ENCODE assay signal across 16 mouse cellular contexts in genomic region chr15:74145450-74146259, GRCm38 (mm10).
DNase-seq lines count a peak whose midpoint lies in the region; ATAC-seq and TF ChIP-seq lines count a peak whose summit lies in the region.
"Had no signal": no experiment of that assay in that cellular context is flagged by ENCODE, and none has a peak within 500 bp of the region (broad histone marks: within the 10 kb centered on the region; RNA-seq: fewer than 3 reads in every experiment).

No protein-coding gene starts in this region.

- DNase-seq in midbrain, embryonic 10.5 days (ENCODE audit: low spot score): no peak
- no peak for DNase-seq in midbrain, postnatal 0 days (ENCODE audit: low spot score)
- no peak for DNase-seq in forebrain, embryonic 10.5 days (ENCODE audit: extremely low spot score, low spot score)
- peak; percentile 55 for DNase-seq in retina, embryonic 14.5 days (ENCODE audit: low spot score)
- DNase-seq in left cerebral cortex, postnatal 10 days (ENCODE audit: extremely low spot score in 1 of 2, low spot score in 2 of 2): no peak
- no peak for DNase-seq in adrenal gland, postnatal 14 days
- DNase-seq: adrenal gland, postnatal 10 days; heart, adult 18-20 months; heart, postnatal 10 days; lung, postnatal 10 days; thymus, postnatal 14 days had no signal

- no peaks in the 10 kb centered on the region for H3K9me3 ChIP-seq in midbrain, embryonic 10.5 days (replicated peaks)
- H3K9me3 ChIP-seq in midbrain, postnatal 0 days (ENCODE audit: low read length): no peaks in the 10 kb centered on the region
- no peaks in the 10 kb centered on the region for H3K9me3 ChIP-seq in forebrain, embryonic 10.5 days
- no peaks in the 10 kb centered on the region for H3K9me3 ChIP-seq in hindbrain, embryonic 13.5 days
- H3K9me3 ChIP-seq: kidney, embryonic 15.5 days; limb, embryonic 12.5 days had no signal

- H3K27me3 ChIP-seq in midbrain, embryonic 10.5 days (ENCODE audit: low read depth, poor library complexity, severe bottlenecking): peaks cover 26% of the 10 kb centered on the region
- H3K27me3 ChIP-seq in midbrain, postnatal 0 days (ENCODE audit: insufficient read depth, low read length): no peaks in the 10 kb centered on the region
- peaks cover 42% of the 10 kb centered on the region for H3K27me3 ChIP-seq in forebrain, embryonic 10.5 days (ENCODE audit: poor library complexity, severe bottlenecking)
- peaks cover 33% of the 10 kb centered on the region for H3K27me3 ChIP-seq in hindbrain, embryonic 13.5 days

- no peaks in the 10 kb centered on the region for H3K36me3 ChIP-seq in midbrain, embryonic 10.5 days
- no peaks in the 10 kb centered on the region for H3K36me3 ChIP-seq in midbrain, postnatal 0 days (ENCODE audit: insufficient read depth, low read length)
- no peaks in the 10 kb centered on the region for H3K36me3 ChIP-seq in forebrain, embryonic 10.5 days (replicated peaks)
- no peaks in the 10 kb centered on the region for H3K36me3 ChIP-seq in hindbrain, embryonic 13.5 days
- H3K36me3 ChIP-seq: kidney, embryonic 15.5 days; limb, embryonic 12.5 days had no signal

- H3K27ac ChIP-seq in midbrain, embryonic 10.5 days (replicated peaks): peak overlapping the region; percentile 55
- H3K27ac ChIP-seq in midbrain, postnatal 0 days (ENCODE audit: low read depth, low read length): no peak overlapping the region
- H3K27ac ChIP-seq in forebrain, embryonic 10.5 days: peak overlapping the region; percentile 64; the same call in 1 of the 2 replicates
- peak overlapping the region; percentile 42; the same call in 1 of the 2 replicates for H3K27ac ChIP-seq in hindbrain, embryonic 13.5 days
- H3K27ac ChIP-seq: kidney, embryonic 15.5 days; limb, embryonic 12.5 days; liver, embryonic 14.5 days had no signal

- no peak overlapping the region for H3K4me2 ChIP-seq in midbrain, postnatal 0 days (ENCODE audit: low read depth, low read length, poor library complexity, severe bottlenecking)
- no peak overlapping the region for H3K4me2 ChIP-seq in hindbrain, embryonic 13.5 days
- H3K4me2 ChIP-seq: kidney, embryonic 15.5 days; limb, embryonic 12.5 days had no signal

- ATAC-seq in midbrain, postnatal 0 days (ENCODE audit: low FRiP score): no peak
- 0 out of 2 replicates have a peak, but pooled peaks have one; percentile 44 for ATAC-seq in hindbrain, embryonic 13.5 days (ENCODE audit: low FRiP score)

- H3K4me1 ChIP-seq in midbrain, embryonic 10.5 days: peaks cover 24% of the 10 kb centered on the region
- no peaks in the 10 kb centered on the region for H3K4me1 ChIP-seq in midbrain, postnatal 0 days (ENCODE audit: insufficient read depth, low read length)
- H3K4me1 ChIP-seq in forebrain, embryonic 10.5 days: peaks cover 29% of the 10 kb centered on the region
- H3K4me1 ChIP-seq in hindbrain, embryonic 13.5 days (replicated peaks): peaks cover 16% of the 10 kb centered on the region
- H3K4me1 ChIP-seq: kidney, embryonic 15.5 days; limb, embryonic 12.5 days; megakaryocyte, embryonic 14.5 days had no signal

- no peak overlapping the region for H3K9ac ChIP-seq in midbrain, postnatal 0 days (replicated peaks; ENCODE audit: low read length, poor library complexity, severe bottlenecking)
- no peak overlapping the region for H3K9ac ChIP-seq in hindbrain, embryonic 13.5 days
- H3K9ac ChIP-seq: kidney, embryonic 15.5 days; limb, embryonic 12.5 days; liver, embryonic 14.5 days had no signal

- H3K4me3 ChIP-seq in midbrain, embryonic 10.5 days: no peak overlapping the region
- no peak overlapping the region for H3K4me3 ChIP-seq in midbrain, postnatal 0 days (ENCODE audit: low read depth, low read length)
- H3K4me3 ChIP-seq in forebrain, embryonic 10.5 days: no peak overlapping the region
- H3K4me3 ChIP-seq in hindbrain, embryonic 13.5 days: no peak overlapping the region
- H3K4me3 ChIP-seq: kidney, embryonic 15.5 days; limb, embryonic 12.5 days had no signal

- intact Hi-C loops in left cerebral cortex, postnatal 10 days (cut with DNase I): no loop called here

- TF ChIP-seq CTCF in midbrain, postnatal 0 days (IDR thresholded peaks at IDR 0.05): no peak

- 10% methylated on average over 9 of the region's 9 CpGs for WGBS in midbrain, embryonic 10.5 days
- WGBS in midbrain, postnatal 0 days: 20% methylated on average over 9 of the region's 9 CpGs
- 12% methylated on average over 9 of the region's 9 CpGs for WGBS in forebrain, embryonic 10.5 days
- 13% methylated on average over 9 of the region's 9 CpGs for WGBS in hindbrain, embryonic 13.5 days
